Mouse (Mus musculus) neural tube, embryonic 11.5 days (tissue): ENCODE data around the gene Slc39a9. TPM values are rescaled to one million over a fixed set of nuclear protein-coding genes. Genes with fewer than 3 reads are reported as not detected.

Experiments used
- ATAC-seq: fragments of 200-750 bp; cut with Nextera tagmentation; 2 replicates; pipeline ENCODE4 v1.8.0; 2017; ENCODE audit warnings: moderate number of reproducible peaks, mild to moderate bottlenecking, moderate TSS enrichment, moderate library complexity; ENCODE audit not compliant: insufficient read depth, low FRiP score, low TSS enrichment
- DNase-seq: peaks from one replicate; pipeline ENCODE4 v3.0.0-alpha.2; 2015; ENCODE audit warnings: low spot score
- H3K27ac ChIP-seq: fragments of 300-500 bp; sonication (generic); 2 replicates; pipeline ENCODE4 v1.5.1; 2014; ENCODE audit warnings: low read depth, mild to moderate bottlenecking, low read length
- H3K27me3 ChIP-seq: fragments of 300-500 bp; sonication (generic); 2 replicates; pipeline ENCODE4 v1.6.1; 2014; ENCODE audit warnings: mild to moderate bottlenecking, low read length, mixed read lengths; ENCODE audit not compliant: control insufficient read depth, insufficient read depth
- H3K36me3 ChIP-seq: fragments of 300-500 bp; sonication (generic); 2 replicates; pipeline ENCODE4 v1.6.1; 2014; ENCODE audit warnings: mild to moderate bottlenecking, low read length, moderate library complexity, mixed read lengths; ENCODE audit not compliant: control insufficient read depth, insufficient read depth
- H3K4me1 ChIP-seq: fragments of 300-500 bp; sonication (generic); 2 replicates; pipeline ENCODE4 v1.6.1; 2014; ENCODE audit warnings: low read length, mixed read lengths; ENCODE audit not compliant: control insufficient read depth, insufficient read depth
- H3K4me2 ChIP-seq: fragments of 300-500 bp; sonication (generic); 2 replicates; pipeline ENCODE4 v1.6.1; 2014; ENCODE audit warnings: low read depth, mild to moderate bottlenecking, moderate library complexity
- H3K4me3 ChIP-seq: fragments of 300-500 bp; sonication (generic); 2 replicates; pipeline ENCODE4 v1.5.1; 2014; ENCODE audit warnings: low read depth, low read length
- H3K9ac ChIP-seq: fragments of 300-500 bp; sonication (generic); 2 replicates; pipeline ENCODE4 v1.6.1; 2014; ENCODE audit warnings: mild to moderate bottlenecking, low read length
- H3K9me3 ChIP-seq: fragments of 300-500 bp; sonication (generic); 2 replicates; pipeline ENCODE4 v1.6.1; 2016; ENCODE audit warnings: low read length; ENCODE audit not compliant: control insufficient read depth
- WGBS: fragments of 180-500 bp; shearing (Covaris S2); extraction: QIAGEN DNeasy Blood & Tissue Kit; methylation state at CpG from one replicate; pipeline ENCODE4 v1.1.7; 2014; 5-methylcytosine and 5-hydroxymethylcytosine counted together
- polyA plus RNA-seq: library from polyadenylated mRNA; unstranded; fragments of >200 nt; fragmentation: Nextera tagmentation; extraction: Ambion mirVana; gene quantifications from 2 replicates; pipeline ENCODE4 v1.2.1, GENCODE M21; 2014

Slc39a9 gene
- polyA plus RNA-seq, 1 experiment from 2014 or later: 31.2 TPM

GRCm38 (mm10) chr12:80668391-80668790, 24.7 kb downstream of the Slc39a9 start:
- no peaks in the 10 kb centered on the region for H3K4me1 ChIP-seq
- no peak overlapping the region for H3K4me3 ChIP-seq
- no peaks in the 10 kb centered on the region for H3K27me3 ChIP-seq
- 94% methylated on average over 2 of the region's 2 CpGs for WGBS
- no peaks in the 10 kb centered on the region for H3K9me3 ChIP-seq
- no peak for ATAC-seq
- H3K36me3 ChIP-seq: no peaks in the 10 kb centered on the region; the same call in 1 of the 2 replicates
- H3K9ac ChIP-seq: no peak overlapping the region
- H3K4me2 ChIP-seq: no peak overlapping the region
- no peak overlapping the region for H3K27ac ChIP-seq
- DNase-seq: no peak

- H3K4me1 ChIP-seq: no peaks in the 10 kb centered on the region
- H3K4me2 ChIP-seq: no peak overlapping the region
- 20% methylated on average over 3 of the region's 3 CpGs for WGBS
- no peaks in the 10 kb centered on the region for H3K27me3 ChIP-seq
- H3K9me3 ChIP-seq: no peaks in the 10 kb centered on the region
- ATAC-seq: no peak
- no peak overlapping the region for H3K9ac ChIP-seq
- no peak overlapping the region for H3K4me3 ChIP-seq
- no peaks in the 10 kb centered on the region for H3K36me3 ChIP-seq
- DNase-seq: peak; percentile 62
- H3K27ac ChIP-seq: no peak overlapping the region
These were observed 29.5 kb downstream of the Slc39a9 start for GRCm38 (mm10) chr12:80673170-80673569.

- H3K9me3 ChIP-seq: no peaks in the 10 kb centered on the region
- H3K4me3 ChIP-seq: no peak overlapping the region
- ATAC-seq: no peak
- 75% methylated on average over 1 of the region's 1 CpGs for WGBS
- H3K27ac ChIP-seq: no peak overlapping the region
- no peaks in the 10 kb centered on the region for H3K4me1 ChIP-seq
- peak; percentile 18 for DNase-seq
- no peak overlapping the region for H3K9ac ChIP-seq
- no peaks in the 10 kb centered on the region; the same call in 1 of the 2 replicates for H3K36me3 ChIP-seq
- no peak overlapping the region for H3K4me2 ChIP-seq
- H3K27me3 ChIP-seq: no peaks in the 10 kb centered on the region
These were observed 37.7 kb downstream of the Slc39a9 start for GRCm38 (mm10) chr12:80681340-80681739.

- WGBS: 92% methylated on average over 3 of the region's 3 CpGs
These were observed 39.9 kb downstream of the Slc39a9 start for GRCm38 (mm10) chr12:80683554-80683953.

DNA sequence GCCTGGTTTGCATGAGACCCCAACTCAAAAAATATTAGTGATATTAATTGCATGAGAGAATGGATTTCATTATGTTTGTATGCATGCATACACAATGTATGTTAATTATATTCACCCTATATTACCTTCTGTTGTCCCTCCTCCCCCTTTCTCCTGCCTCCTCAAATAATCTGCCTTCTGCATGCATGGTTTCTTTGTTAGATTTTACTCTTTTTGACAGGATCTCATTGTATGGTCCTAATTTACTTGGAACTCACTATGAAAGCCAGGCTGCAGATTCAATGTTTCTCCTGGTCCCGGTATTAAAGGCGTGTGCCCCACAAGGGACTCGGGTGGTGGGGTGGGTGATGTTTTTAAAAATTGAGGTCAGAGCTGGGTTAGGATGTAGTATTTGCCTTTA, 40.6 kb downstream of the Slc39a9 start:
- Histone ChIP-seq H3K9ac (no peak overlapping the region), H3K4me2 (no peak overlapping the region), H3K4me3 (no peak overlapping the region), H3K9me3 (no peaks in the 10 kb centered on the region), H3K4me1 (no peaks in the 10 kb centered on the region), H3K27me3 (no peaks in the 10 kb centered on the region), H3K27ac (no peak overlapping the region), H3K36me3 (no peaks in the 10 kb centered on the region; the same call in 1 of the 2 replicates)
- ATAC-seq: no peak
- 86% methylated on average over 3 of the region's 3 CpGs for WGBS
- DNase-seq: no peak

More at GRCm38 (mm10) chr12:80683554-80683953, 39.9 kb downstream of the Slc39a9 start:
- ATAC-seq (no peak), DNase-seq (no peak)
- Histone ChIP-seq H3K4me2 (no peak overlapping the region), H3K4me3 (no peak overlapping the region), H3K9ac (no peak overlapping the region), H3K4me1 (no peaks in the 10 kb centered on the region), H3K27ac (no peak overlapping the region), H3K36me3 (no peaks in the 10 kb centered on the region; the same call in 1 of the 2 replicates), H3K27me3 (no peaks in the 10 kb centered on the region), H3K9me3 (no peaks in the 10 kb centered on the region)

GRCm38 (mm10) chr12:80687788-80688211, 44.1 kb downstream of the Slc39a9 start:
- H3K27me3 ChIP-seq: peaks cover 13% of the 10 kb centered on the region
- no peaks in the 10 kb centered on the region for H3K4me1 ChIP-seq
- 84% methylated on average over 10 of the region's 10 CpGs for WGBS
- no peak overlapping the region for H3K4me2 ChIP-seq
- no peak overlapping the region for H3K27ac ChIP-seq
- no peaks in the 10 kb centered on the region for H3K36me3 ChIP-seq
- DNase-seq (no peak), ATAC-seq (no peak)
- H3K4me3 ChIP-seq: no peak overlapping the region
- no peak overlapping the region for H3K9ac ChIP-seq
- H3K9me3 ChIP-seq: no peaks in the 10 kb centered on the region

GRCm38 (mm10) chr12:80689696-80690095, 46.0 kb downstream of the Slc39a9 start:
- Histone ChIP-seq H3K4me3 (no peak overlapping the region), H3K4me2 (no peak overlapping the region), H3K36me3 (no peaks in the 10 kb centered on the region), H3K9ac (no peak overlapping the region), H3K27ac (no peak overlapping the region), H3K27me3 (peaks cover 30% of the 10 kb centered on the region), H3K4me1 (0 out of 2 replicates have a peak, but pooled peaks cover 2% of the 10 kb centered on the region), H3K9me3 (no peaks in the 10 kb centered on the region)
- WGBS: 55% methylated on average over 5 of the region's 5 CpGs
- DNase-seq (no peak), ATAC-seq (no peak)

DNA sequence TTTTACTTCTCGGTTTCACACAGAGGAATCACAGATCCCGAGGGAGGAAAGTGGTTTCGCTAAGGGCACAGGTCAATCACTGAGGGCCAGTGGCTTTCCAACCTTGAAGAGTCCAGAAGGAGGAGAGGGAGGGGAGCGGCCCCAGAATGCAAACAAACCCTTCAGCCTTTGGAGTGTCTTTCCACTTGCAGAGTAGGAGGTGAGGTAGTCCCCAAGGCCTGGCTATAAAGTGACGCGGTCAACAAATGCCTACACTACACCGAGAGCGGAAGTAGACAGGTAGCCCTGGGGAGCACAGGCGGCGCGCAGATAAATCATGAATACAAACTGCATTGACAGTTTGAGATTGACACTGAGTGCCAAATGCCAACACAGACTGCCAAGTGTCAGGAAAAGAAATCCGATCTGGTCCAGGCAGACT, 48.0 kb downstream of the Slc39a9 start:
- H3K27me3 ChIP-seq: peaks cover 32% of the 10 kb centered on the region

DNA sequence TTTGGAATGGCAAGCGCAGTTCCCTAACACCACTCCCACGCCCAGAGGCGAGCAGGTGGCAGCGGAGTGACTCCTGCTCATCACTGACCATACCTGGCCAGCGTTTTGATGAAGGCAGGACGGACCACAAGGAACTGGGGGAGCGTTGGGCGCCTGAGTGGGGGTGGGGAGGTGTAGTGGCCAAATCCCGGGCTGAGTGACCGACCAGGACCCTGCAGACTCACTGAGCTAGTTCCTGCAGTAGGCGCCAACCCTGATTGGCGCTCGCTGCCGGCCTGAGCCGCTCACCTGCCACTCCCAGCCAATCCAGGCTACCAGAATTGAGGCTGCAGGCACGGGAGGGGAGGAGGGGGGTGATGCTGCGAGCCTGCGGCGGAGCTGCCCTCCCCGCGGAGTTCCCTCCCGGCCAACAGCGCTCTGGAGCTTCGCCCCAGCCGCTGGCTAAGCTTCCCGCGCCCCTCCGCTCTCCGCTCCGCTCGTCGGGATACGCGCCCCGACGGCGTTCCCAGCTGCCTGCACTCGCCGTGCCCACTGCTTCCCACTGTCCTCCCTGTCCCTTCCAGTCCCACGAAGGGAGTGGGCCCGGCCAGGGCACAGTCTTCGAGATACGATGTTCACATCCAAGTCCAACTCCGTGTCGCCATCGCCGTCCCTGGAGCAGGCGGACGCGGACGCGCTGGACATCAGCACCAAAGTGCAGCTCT, 48.7 kb downstream of the Slc39a9 start, which contains the start of gene Plekhd1:
TSS of gene Plekhd1 (plus strand) at position 323 of the 704 bp plus-strand sequence.
- no peak within 1 kb of the TSS; the same call in 1 of the 2 replicates for H3K9ac ChIP-seq
- peak; percentile 27; the same call in 1 of the 2 replicates for ATAC-seq
- H3K4me3 ChIP-seq: peak within 1 kb of the TSS; percentile 29
- H3K9me3 ChIP-seq: no peaks in the 10 kb centered on the region
- peak within 1 kb of the TSS; percentile 49 for H3K4me2 ChIP-seq
- H3K27me3 ChIP-seq: peaks cover 32% of the 10 kb centered on the region
- peak; percentile 62 for DNase-seq
- no peaks in the 10 kb centered on the region for H3K36me3 ChIP-seq
- H3K4me1 ChIP-seq: 0 out of 2 replicates have a peak, but pooled peaks cover 2% of the 10 kb centered on the region
- H3K27ac ChIP-seq: no peak within 1 kb of the TSS; the same call in 1 of the 2 replicates
- WGBS: under 1% methylated on average over 51 of the region's 52 CpGs

More for the DNA sequence above, 48.0 kb downstream of the Slc39a9 start:
- ATAC-seq (no peak), DNase-seq (peak; percentile 15)
- 10% methylated on average over 12 of the region's 12 CpGs for WGBS
- 0 out of 2 replicates have a peak, but pooled peaks cover 2% of the 10 kb centered on the region for H3K4me1 ChIP-seq
- H3K9ac ChIP-seq: no peak overlapping the region
- H3K27ac ChIP-seq: no peak overlapping the region
- no peaks in the 10 kb centered on the region for H3K9me3 ChIP-seq
- no peak overlapping the region for H3K4me3 ChIP-seq
- no peak overlapping the region; the same call in 1 of the 2 replicates for H3K4me2 ChIP-seq
- H3K36me3 ChIP-seq: no peaks in the 10 kb centered on the region
